Mouse (Mus musculus) hindbrain, postnatal 0 days (tissue): ENCODE results near the gene Cntnap5b. TPM values are rescaled to one million over a fixed set of nuclear protein-coding genes. Genes with fewer than 3 reads are reported as not detected.

Experiments
- ATAC-seq: fragments of 200-750 bp; cut with Nextera tagmentation; 2 replicates; pipeline ENCODE4 v1.8.0; 2017; ENCODE audit warnings: mild to moderate bottlenecking, moderate TSS enrichment, moderate library complexity
- DNase-seq: peaks from one replicate; pipeline ENCODE4 v3.0.0-alpha.2; 2015; ENCODE audit warnings: low spot score
- H3K27ac ChIP-seq: fragments of 300-500 bp; sonication (generic); 2 replicates; pipeline ENCODE4 v1.5.1; 2014; ENCODE audit warnings: mild to moderate bottlenecking
- H3K27me3 ChIP-seq: fragments of 300-500 bp; sonication (generic); 2 replicates; pipeline ENCODE4 v1.6.1; 2014; ENCODE audit warnings: low read length, mixed read lengths; ENCODE audit not compliant: insufficient read depth
- H3K36me3 ChIP-seq: fragments of 300-500 bp; sonication (generic); 2 replicates; pipeline ENCODE4 v1.6.1; 2014; ENCODE audit warnings: low read length, mixed read lengths; ENCODE audit not compliant: insufficient read depth
- H3K4me1 ChIP-seq: fragments of 300-500 bp; sonication (generic); 2 replicates; pipeline ENCODE4 v1.6.1; 2014; ENCODE audit warnings: antibody characterized with exemption, low read length, mixed read lengths; ENCODE audit not compliant: insufficient read depth
- H3K4me2 ChIP-seq: fragments of 300-500 bp; sonication (generic); 2 replicates; pipeline ENCODE4 v1.6.1; 2014; ENCODE audit warnings: low read depth, mild to moderate bottlenecking, low read length, moderate library complexity, mixed read lengths
- H3K4me3 ChIP-seq: fragments of 300-500 bp; sonication (generic); 2 replicates; pipeline ENCODE4 v1.5.1; 2014; ENCODE audit warnings: low read length
- H3K9ac ChIP-seq: fragments of 300-500 bp; sonication (generic); replicated peaks from 2 replicates; pipeline ENCODE4 v1.6.1; 2014; ENCODE audit warnings: mild to moderate bottlenecking, low read length, moderate library complexity, mixed read lengths
- H3K9me3 ChIP-seq: fragments of 300-500 bp; sonication (generic); 2 replicates; pipeline ENCODE4 v1.6.1; 2016; ENCODE audit warnings: low read length, mixed read lengths
- CTCF ChIP-seq: IDR thresholded peaks from 2 replicates; pipeline ENCODE4 v1.5.1; 2016; ENCODE audit warnings: antibody characterized with exemption, control low read depth, low read depth
- WGBS: fragments of 180-500 bp; shearing (Covaris S2); extraction: QIAGEN DNeasy Blood & Tissue Kit; methylation state at CpG from one replicate; pipeline ENCODE4 v1.1.7; 2014; 5-methylcytosine and 5-hydroxymethylcytosine counted together
- polyA plus RNA-seq: library from polyadenylated mRNA; unstranded; fragments of >200 nt; fragmentation: Nextera tagmentation; extraction: Ambion mirVana; gene quantifications from 2 replicates; pipeline ENCODE4 v1.2.1, GENCODE M21; 2015
- total RNA-seq: library from RNA; depleted of rRNA; stranded (reverse); fragments of >200 nt; gene quantifications from 2 replicates; pipeline ENCODE4 v1.2.3, GENCODE M21; 2014; rRNA removed

Cntnap5b gene
- total RNA-seq (16.1 and 16.5 TPM in 2 replicates), polyA plus RNA-seq (2.7 and 3.1 TPM in 2 replicates)

- no peak for TF ChIP-seq CTCF
- Histone ChIP-seq H3K9ac (peak within 1 kb of the TSS; percentile 24; the same call in 1 of the 2 replicates), H3K4me1 (no peaks in the 10 kb centered on the region), H3K4me2 (peak within 1 kb of the TSS; percentile 59), H3K36me3 (no peaks in the 10 kb centered on the region), H3K4me3 (peak within 1 kb of the TSS; percentile 45), H3K9me3 (no peaks in the 10 kb centered on the region), H3K27me3 (no peaks in the 10 kb centered on the region), H3K27ac (no peak within 1 kb of the TSS)
- WGBS, result 26% methylated on average over 7 of the region's 7 CpGs
- ATAC-seq (peak; percentile 53), DNase-seq (no peak)
These were observed at the start of gene Cntnap5b for GRCm38 (mm10) chr1:99772614-99773013. Gene Cntnap5b, plus strand, starts transcription at chr1:99772765.

GRCm38 (mm10) chr1:99759996-99760395, 12.6 kb upstream of the Cntnap5b start:
- Histone ChIP-seq H3K36me3 (no peaks in the 10 kb centered on the region), H3K4me2 (no peak overlapping the region), H3K9ac (no peak overlapping the region), H3K9me3 (no peaks in the 10 kb centered on the region), H3K4me3 (no peak overlapping the region), H3K27ac (no peak overlapping the region), H3K27me3 (no peaks in the 10 kb centered on the region), H3K4me1 (no peaks in the 10 kb centered on the region)
- no peak for TF ChIP-seq CTCF
- ATAC-seq (no peak), DNase-seq (no peak)
- 88% methylated on average over 1 of the region's 1 CpGs for WGBS

- peak; percentile 31; the same call in 1 of the 2 replicates for TF ChIP-seq CTCF
- Histone ChIP-seq H3K4me2 (peak overlapping the region; percentile 59), H3K36me3 (no peaks in the 10 kb centered on the region), H3K9ac (peak overlapping the region; percentile 24; the same call in 1 of the 2 replicates), H3K27me3 (no peaks in the 10 kb centered on the region), H3K9me3 (no peaks in the 10 kb centered on the region), H3K27ac (no peak overlapping the region), H3K4me1 (no peaks in the 10 kb centered on the region), H3K4me3 (peak overlapping the region; percentile 45)
- WGBS, result under 1% methylated on average over 19 of the region's 19 CpGs
- peak; percentile 88 for DNase-seq
- ATAC-seq, result peak; percentile 93
These were observed 382 bp upstream of the Cntnap5b start for GRCm38 (mm10) chr1:99772183-99772582.

- Histone ChIP-seq H3K27ac (no peak overlapping the region), H3K9me3 (no peaks in the 10 kb centered on the region), H3K4me2 (peak overlapping the region; percentile 59), H3K4me1 (no peaks in the 10 kb centered on the region), H3K9ac (no peak overlapping the region), H3K27me3 (no peaks in the 10 kb centered on the region), H3K36me3 (no peaks in the 10 kb centered on the region), H3K4me3 (peak overlapping the region; percentile 45)
- ATAC-seq (peak; percentile 73), DNase-seq (peak; percentile 83)
- 4% methylated on average over 4 of the region's 4 CpGs for WGBS
- peak; percentile 71 for TF ChIP-seq CTCF
These were observed 1.6 kb downstream of the Cntnap5b start for GRCm38 (mm10) chr1:99774144-99774543.

- Histone ChIP-seq H3K4me1 (no peaks in the 10 kb centered on the region), H3K4me2 (no peak overlapping the region), H3K9me3 (no peaks in the 10 kb centered on the region), H3K36me3 (no peaks in the 10 kb centered on the region), H3K27me3 (no peaks in the 10 kb centered on the region), H3K4me3 (no peak overlapping the region), H3K27ac (no peak overlapping the region), H3K9ac (no peak overlapping the region)
- 75% methylated on average over 6 of the region's 6 CpGs for WGBS
- TF ChIP-seq CTCF, result no peak
- ATAC-seq, result no peak
- peak; percentile 34 for DNase-seq
These were observed 41.0 kb downstream of the Cntnap5b start for GRCm38 (mm10) chr1:99813334-99814110.

- WGBS, result 100% methylated on average over 3 of the region's 3 CpGs
These were observed 99.8 kb downstream of the Cntnap5b start for GRCm38 (mm10) chr1:99872344-99872743.

GRCm38 (mm10) chr1:99907774-99908173, 135.2 kb downstream of the Cntnap5b start:
- Histone ChIP-seq H3K27ac (no peak overlapping the region), H3K27me3 (no peaks in the 10 kb centered on the region), H3K4me2 (no peak overlapping the region), H3K4me1 (no peaks in the 10 kb centered on the region), H3K9me3 (no peaks in the 10 kb centered on the region), H3K36me3 (no peaks in the 10 kb centered on the region), H3K9ac (no peak overlapping the region), H3K4me3 (no peak overlapping the region)
- ATAC-seq (no peak), DNase-seq (no peak)
- 55% methylated on average over 2 of the region's 2 CpGs for WGBS
- TF ChIP-seq CTCF, result no peak

More at GRCm38 (mm10) chr1:99872344-99872743, 99.8 kb downstream of the Cntnap5b start:
- Histone ChIP-seq H3K9ac (no peak overlapping the region), H3K27me3 (no peaks in the 10 kb centered on the region), H3K4me2 (no peak overlapping the region), H3K4me1 (no peaks in the 10 kb centered on the region), H3K27ac (no peak overlapping the region), H3K9me3 (no peaks in the 10 kb centered on the region), H3K36me3 (no peaks in the 10 kb centered on the region), H3K4me3 (no peak overlapping the region)
- DNase-seq (no peak), ATAC-seq (no peak)
- no peak for TF ChIP-seq CTCF
